Mouse (Mus musculus) heart, postnatal 0 days (tissue): Measurements from ENCODE around the gene Gatad2a.

Experiments
- CTCF ChIP-seq: IDR thresholded peaks from 2 replicates; pipeline ENCODE4 v1.5.1; 2016; ENCODE audit warnings: antibody characterized with exemption, control low read depth, low read depth
- EP300 ChIP-seq: IDR thresholded peaks from 2 replicates; pipeline ENCODE4 v1.6.1; 2016; ENCODE audit warnings: antibody characterized with exemption, low read depth

DNA sequence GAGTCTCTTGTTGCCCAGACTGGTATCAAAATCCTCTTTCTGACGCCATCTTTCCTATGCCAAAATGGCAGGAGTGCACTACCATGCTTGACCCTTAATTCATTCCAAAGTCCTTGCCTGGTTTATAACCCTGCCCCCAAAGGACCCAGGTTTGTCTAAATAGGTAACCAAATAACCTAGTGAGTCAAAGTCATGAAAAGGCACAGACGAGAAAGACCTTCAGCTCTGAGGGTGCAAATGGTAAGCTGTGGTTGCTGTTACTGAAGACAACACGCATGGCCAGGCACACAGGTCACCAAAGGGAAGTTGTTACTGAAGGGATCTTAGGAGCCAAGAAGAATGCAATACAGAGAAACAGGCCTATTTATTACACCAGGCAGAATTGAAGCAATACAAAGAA lies 2.5 kb upstream of the Gatad2a start:
- no peak for TF ChIP-seq EP300
- TF ChIP-seq CTCF: no peak
